Mouse (Mus musculus) bone marrow macrophage, adult 2 months (primary cell): ENCODE results near the gene Zfp746.

Experiments
- CTCF ChIP-seq: IDR thresholded peaks from 2 replicates; pipeline ENCODE4 v1.5.1; 2012; ENCODE audit warnings: low read depth, mild to moderate bottlenecking, low read length, moderate library complexity
- POLR2A ChIP-seq: IDR thresholded peaks from 2 replicates; pipeline ENCODE4 v1.6.1; 2012; ENCODE audit warnings: mild to moderate bottlenecking, low read depth, low read length, borderline replicate concordance

DNA sequence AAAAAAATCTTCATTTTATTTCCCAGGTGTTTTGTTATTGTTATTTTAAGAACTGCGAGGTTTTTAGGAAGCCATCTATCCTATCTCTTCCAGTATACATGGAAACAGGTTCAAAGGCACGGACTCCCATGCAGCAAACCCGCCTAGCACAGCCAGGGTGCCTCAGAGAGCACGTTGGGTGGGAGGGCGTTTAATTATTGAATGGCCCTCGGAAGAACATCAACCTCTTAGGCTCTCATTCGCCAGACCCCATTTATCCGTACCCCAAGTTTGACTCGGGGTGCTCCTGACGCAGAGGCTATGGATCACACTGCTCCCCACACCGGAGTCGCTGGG, 39.3 kb downstream of the Zfp746 start:
- no peak for TF ChIP-seq CTCF
- no peak for TF ChIP-seq POLR2A
